Mouse (Mus musculus): ENCODE results near the gene Slc26a6.
A peak's percentile ranks its signal among the peaks of the same experiment; 100 is the strongest.

The Slc26a6 gene

GRCm38 (mm10) chr9:108845390-108845789 is 7.7 kb upstream of the Slc26a6 start:
- no peak for DNase-seq (ENCODE audit: low spot score in 2 of 2)

DNA sequence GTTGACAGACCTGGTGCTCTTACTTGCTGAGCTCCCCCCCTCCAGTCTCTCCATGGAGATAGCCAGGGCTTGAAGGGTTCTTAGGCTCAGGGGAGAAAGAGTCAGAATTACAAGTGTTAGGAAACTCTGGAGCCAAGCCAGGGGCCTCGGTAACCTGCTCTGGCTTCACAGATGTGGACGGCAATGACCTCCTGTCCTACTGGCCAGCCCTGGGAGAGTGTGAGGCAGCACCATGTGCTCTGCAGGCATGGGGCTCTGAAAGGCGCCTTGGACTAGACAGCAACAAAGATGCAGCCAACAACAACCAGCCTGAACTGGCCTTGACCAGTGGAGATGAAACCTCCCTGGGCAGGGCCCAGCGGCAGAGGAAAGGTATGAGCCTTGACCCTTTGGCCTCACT is 5.7 kb upstream of the Slc26a6 start:
- no peak for DNase-seq (ENCODE audit: low spot score in 2 of 2)

DNA sequence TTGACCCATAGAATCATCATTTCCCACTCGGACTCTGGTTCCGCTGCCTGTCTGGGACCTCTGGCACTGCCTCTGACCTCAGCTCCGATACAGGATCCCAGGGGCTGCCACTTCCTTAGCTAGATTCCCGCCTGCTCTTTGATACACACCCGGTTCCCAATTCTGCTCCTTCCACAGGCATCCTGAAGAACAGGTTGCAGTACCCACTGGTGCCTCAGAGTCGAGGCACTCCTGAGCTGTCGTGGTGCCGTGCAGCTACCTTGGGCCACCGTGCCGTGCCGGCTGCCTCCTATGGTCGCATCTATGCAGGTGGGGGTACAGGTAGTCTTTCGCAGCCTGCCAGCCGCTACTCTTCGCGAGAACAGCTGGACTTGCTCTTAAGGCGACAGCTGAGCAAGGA is 4.7 kb upstream of the Slc26a6 start:
- DNase-seq (ENCODE audit: low spot score in 2 of 2): no peak

GRCm38 (mm10) chr9:108853635-108854240 is 655 bp downstream of the Slc26a6 start:
- peak; percentile 92 to 93 for DNase-seq (ENCODE audit: low spot score in 2 of 2)

DNA sequence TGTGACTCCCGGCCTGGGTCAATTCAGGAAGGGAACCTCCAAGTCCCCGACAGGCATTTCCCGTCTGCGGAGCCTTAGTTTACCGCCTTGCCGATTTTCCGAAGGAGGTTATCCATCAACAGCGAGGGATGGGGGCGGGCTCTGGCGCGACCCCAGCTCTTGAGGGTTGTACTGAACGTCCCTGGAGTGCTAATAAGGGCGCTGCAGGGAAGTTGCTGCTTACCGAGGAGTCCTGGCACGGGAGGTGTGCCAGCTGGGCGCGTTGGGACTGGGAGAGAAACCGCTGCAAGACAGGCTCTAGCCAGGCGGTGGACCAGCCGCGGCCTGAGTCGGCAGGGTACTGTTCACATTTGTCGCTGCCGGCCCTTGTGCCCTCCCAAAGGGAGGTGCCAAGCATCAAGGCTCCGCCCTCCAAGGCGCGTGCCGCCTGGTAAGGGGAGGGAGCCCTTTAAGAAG is 1.2 kb downstream of the Slc26a6 start:
- peak; percentile 85 to 87 for DNase-seq (ENCODE audit: low spot score in 2 of 2)

- DNase-seq (ENCODE audit: low spot score in 2 of 2): no peak
Observed at GRCm38 (mm10) chr9:108855335-108855734, 2.3 kb downstream of the Slc26a6 start.

DNA sequence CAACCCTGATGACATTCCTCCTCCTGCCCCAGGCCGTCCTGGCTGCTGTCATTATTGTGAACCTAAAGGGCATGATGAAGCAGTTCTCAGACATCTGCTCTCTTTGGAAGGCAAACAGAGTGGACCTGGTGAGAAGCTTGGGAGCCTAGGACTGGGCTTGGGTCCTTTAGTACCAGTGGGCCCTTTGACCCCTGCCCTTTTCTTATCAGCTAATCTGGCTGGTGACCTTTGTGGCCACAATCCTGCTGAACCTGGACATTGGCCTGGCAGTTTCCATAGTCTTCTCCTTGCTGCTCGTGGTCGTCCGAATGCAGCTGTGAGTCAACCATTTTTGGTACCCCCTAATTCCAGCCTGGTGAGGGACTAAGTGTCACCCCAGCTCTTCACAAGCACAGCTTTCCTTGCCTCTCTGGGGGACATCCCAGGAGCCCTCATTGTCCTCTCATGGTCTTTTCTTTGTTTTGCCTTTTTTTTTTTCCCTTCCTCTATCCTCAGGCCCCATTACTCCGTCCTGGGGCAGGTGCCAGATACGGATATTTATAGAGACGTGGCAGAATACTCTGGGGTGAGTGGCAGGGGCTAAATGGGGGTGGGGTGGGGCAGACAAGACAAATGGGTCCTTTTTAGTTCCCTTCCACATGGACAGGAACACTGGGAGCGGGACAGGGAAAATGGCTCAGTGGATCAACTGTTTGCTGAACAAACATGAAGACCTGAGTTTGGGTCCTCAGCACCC is 5.9 kb downstream of the Slc26a6 start:
- DNase-seq (ENCODE audit: low spot score in 2 of 2): no peak

- DNase-seq (ENCODE audit: low spot score in 2 of 2): no peak
Observed at GRCm38 (mm10) chr9:108912308-108912707, 59.2 kb downstream of the Slc26a6 start.

GRCm38 (mm10) chr9:108913161-108913560 is 60.1 kb downstream of the Slc26a6 start:
- DNase-seq (ENCODE audit: low spot score in 2 of 2): no peak

DNA sequence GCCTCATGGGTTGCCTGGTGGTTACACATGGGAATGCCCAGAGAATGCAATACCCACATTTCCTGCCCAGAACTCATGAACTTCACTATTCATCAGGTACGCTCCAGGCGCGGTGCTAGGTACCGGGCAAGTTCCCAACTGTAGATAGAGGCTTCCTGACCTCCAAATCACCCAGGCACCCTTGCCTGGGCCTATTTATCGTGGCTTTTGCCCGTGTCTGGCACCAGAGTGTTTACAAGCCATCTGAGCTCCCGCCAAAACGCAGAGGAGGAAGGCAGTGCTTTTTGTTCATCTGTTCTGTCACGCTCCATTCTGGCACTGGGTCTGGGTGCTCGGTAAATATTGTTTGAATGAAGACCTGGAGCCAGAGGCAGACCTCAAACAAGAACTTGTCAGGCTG is 60.5 kb downstream of the Slc26a6 start:
- no peak for DNase-seq (ENCODE audit: low spot score in 2 of 2)

DNA sequence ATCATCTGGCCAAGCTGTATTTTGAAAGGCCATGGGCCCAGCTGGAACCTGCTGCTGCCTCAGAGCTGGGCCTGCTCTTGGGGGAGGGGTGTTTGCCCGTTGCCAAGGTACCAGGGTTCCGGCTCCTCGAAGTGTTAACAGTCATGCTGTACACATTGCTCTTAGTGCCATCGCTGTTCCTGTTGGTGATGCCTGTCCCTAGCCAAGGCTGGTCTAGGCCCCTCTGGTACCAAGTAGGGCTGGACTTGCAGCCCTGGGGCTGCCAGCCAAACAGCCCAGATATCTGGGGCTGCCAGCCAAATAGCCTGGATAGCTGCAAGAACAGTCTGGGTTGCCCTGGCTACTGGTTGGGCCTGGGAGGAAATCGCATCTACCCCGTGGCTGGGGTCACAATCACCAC is 61.4 kb downstream of the Slc26a6 start, which contains the start of gene Tmem89:
TSS of gene Tmem89 (plus strand) at position 129 of the 400 bp plus-strand sequence.
- DNase-seq (ENCODE audit: low spot score in 2 of 2): no peak

GRCm38 (mm10) chr9:108925897-108926296 is 72.8 kb downstream of the Slc26a6 start:
- no peak for DNase-seq (ENCODE audit: low spot score in 2 of 2)

DNA sequence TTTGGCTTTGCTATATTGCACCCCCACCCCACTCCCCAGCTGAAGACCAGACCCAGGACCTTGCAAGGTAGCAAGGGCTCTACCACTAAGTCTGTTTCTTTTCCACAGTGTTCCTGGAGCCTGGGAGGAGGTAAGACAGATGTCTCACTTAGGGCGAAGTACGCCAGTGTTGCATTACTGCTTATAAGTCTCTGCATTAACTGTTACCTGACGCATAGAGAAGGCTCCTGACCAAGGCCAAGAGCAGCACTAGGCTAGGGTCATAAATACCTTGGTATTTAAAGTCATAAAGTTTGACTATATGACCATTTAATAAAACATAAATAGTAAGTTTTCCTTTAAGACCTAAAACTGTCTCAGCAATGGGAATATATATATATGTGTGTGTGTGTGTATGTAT is 75.3 kb downstream of the Slc26a6 start:
- no peak for DNase-seq (ENCODE audit: low spot score in 2 of 2)

- DNase-seq (ENCODE audit: low spot score in 2 of 2): no peak
Observed at GRCm38 (mm10) chr9:108935991-108936390, 82.9 kb downstream of the Slc26a6 start.

DNA sequence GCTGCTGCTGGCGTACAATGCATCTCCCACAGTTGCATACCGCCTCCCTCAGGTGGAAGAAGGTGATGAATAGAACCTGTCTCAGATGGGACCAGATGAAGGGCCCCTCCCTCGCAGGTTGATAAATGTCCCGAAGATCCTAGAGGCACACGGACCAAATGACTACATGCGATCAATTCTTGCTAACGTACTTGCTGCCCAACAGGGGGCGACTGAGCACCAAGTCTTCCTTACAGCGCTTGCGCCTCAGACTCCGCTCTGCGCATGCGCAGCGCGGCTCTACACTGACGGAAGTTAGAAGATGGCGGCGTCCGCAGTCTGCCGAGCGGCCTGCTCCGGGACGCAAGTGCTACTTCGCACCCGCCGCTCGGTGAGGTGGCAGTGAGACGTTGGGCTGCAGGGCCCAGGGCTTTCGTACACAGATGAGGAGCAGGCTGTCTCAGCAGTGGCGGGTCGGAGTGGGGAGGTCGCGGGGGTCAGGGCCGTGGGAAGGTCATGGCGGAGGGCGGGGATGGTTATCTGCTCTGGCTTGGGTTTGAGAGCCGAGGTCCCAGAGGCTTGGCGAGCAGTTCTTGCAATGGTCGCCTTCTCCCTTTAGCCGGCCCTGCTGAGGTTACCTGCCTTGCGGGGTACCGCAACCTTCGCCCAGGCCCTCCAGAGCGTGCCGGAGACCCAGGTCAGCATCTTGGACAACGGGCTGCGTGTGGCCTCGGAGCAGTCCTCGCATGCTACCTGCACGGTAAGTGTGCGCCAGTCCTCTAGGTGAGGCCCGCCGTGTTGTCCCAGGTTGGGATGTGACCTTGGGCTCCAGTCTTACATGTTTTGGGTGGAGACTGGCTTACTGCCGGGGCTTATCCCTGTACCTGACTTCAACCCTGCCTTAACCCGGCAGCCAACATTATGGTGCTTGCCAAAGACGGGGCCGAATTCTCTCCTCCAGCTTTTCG is 83.6 kb downstream of the Slc26a6 start, which contains the start of gene Uqcrc1:
TSS of gene Uqcrc1 (plus strand) at position 216 of the 947 bp plus-strand sequence.
- peak; percentile 93 to 94 for DNase-seq (ENCODE audit: low spot score in 2 of 2)

GRCm38 (mm10) chr9:108945111-108945510 is 92.0 kb downstream of the Slc26a6 start:
- DNase-seq (ENCODE audit: low spot score in 2 of 2): no peak

DNA sequence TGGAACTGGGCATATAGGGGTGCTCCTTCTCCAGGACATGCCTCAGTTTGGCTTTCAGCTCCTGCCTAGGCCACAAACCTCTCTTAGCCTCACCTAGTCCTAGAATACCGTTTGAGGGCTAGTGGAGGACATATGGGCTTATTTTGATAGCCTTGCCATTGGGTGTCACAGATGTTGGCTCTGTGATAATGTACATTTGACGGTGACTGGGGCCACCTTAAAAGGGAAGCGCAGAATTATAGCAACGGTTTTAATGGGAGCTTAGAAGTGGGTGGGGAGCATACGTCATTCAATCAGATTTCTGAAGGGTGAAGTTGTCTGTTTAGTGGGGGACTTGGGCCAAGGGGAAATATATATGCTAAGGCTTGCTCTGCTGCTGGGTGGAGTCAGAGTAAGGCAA is 92.5 kb downstream of the Slc26a6 start:
- DNase-seq (ENCODE audit: low spot score in 2 of 2): no peak

DNA sequence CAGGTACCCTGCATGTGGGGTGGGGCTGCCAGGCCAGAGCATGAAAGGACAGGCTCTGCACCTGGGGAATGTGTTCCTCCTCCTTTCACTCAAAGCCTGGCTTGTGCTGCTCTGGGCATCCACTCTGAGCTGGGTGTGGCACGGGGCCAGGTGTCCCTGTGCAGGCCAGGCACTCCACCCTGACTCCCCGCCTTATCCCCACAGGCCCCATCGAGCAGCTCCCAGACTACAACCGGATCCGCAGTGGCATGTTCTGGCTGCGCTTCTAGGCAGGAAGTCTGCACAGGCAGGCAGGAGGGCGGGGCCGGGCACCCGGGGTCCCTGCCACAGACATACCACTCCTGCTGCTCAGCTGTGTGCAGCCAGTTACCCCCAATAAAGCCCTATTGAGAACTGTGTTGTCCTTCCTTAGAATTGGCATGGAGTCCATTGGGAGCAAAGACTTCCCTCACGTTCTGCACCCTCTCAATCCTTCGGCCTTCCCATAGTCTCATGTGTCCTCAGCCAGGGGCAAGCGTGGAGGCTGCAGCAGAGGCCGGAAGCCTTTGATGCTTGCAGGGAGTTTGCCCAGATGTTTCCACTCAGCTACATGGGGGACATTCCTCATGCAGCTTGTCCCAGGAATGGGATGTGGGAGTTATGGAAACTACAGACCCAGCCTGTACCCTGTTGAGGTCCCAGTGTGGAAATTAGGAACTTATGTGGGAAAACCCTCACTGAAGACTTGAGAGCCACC is 96.3 kb downstream of the Slc26a6 start:
- DNase-seq (ENCODE audit: low spot score in 2 of 2): peak in 1 of 2 experiments; percentile 9

- DNase-seq (ENCODE audit: low spot score in 2 of 2): no peak
Observed at GRCm38 (mm10) chr9:108949967-108950728, 97.1 kb downstream of the Slc26a6 start.

GRCm38 (mm10) chr9:108953081-108953636 is 100.1 kb downstream of the Slc26a6 start, which contains the start of gene Col7a1:
TSS of gene Col7a1 (plus strand) at chr9:108953586.
- no peak for DNase-seq (ENCODE audit: low spot score in 2 of 2)

All from spleen, postnatal 36 days (tissue).